Mouse (Mus musculus) heart, adult 11 months (tissue): Measurements from ENCODE around the gene Fbxo8.

Experiments
- DNase-seq: peaks from one replicate; pipeline ENCODE4 v3.0.0; 2022

The Fbxo8 gene

DNA sequence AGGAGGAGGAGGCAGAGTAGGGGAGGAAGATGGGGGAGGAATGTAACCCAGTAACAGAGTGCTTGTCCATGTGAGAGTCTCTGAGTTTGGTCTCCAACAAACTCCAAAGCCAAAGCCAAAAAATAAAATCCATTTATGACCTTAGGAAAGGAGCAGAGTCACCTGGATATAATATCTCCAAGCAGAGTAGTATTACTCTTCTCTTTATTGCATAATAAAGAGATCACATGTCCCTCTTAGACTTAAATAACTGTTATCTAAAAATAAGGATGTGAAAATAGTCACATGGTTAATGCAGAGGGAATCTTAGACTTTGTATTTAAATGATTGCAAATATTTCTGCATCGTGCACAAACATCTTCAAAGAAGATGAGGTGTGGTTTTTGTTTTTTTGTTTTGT, 63.3 kb downstream of the Fbxo8 start:
- no peak for DNase-seq

DNA sequence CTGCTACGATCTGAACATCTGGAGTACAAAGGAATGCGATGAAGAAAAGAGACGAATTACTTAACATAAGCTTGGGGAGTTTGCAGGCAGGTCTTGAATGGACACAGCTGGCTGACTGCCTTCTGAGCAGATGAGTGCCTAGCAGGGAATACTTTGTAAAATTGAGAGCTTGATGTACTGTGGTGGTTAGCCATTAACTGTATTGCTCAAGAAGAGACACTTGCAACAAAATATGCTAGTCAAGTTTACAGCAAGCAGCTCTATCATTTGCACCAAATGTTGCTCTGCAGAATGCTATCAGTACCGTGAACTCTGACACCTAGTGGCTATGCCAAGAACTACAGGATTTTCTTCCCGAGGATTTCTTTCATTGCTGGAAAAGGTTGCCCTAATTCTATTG, 64.1 kb downstream of the Fbxo8 start:
- DNase-seq: peak; percentile 55

GRCm38 (mm10) chr8:56616260-56616659, 65.4 kb downstream of the Fbxo8 start:
- no peak for DNase-seq

DNA sequence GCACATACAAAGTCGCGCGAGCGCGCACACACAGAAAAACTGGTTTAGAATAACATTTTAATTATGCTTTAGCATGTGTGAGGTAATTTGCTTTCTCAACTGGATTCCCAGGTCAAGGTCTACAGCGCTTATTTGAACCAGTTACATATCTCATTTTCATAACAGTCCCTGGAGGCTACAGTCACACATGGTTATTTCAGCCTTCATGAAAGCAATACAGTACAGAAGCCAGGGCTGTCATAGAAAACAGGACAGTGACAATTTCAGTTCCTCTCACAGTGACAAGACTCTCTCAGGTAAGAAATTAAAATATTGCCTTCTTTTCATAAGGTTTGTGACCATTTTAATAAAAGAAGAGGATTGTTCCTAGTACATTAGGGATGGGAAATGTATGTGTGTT, 66.4 kb downstream of the Fbxo8 start:
- no peak for DNase-seq

GRCm38 (mm10) chr8:56619056-56619455, 68.2 kb downstream of the Fbxo8 start:
- DNase-seq: no peak

DNA sequence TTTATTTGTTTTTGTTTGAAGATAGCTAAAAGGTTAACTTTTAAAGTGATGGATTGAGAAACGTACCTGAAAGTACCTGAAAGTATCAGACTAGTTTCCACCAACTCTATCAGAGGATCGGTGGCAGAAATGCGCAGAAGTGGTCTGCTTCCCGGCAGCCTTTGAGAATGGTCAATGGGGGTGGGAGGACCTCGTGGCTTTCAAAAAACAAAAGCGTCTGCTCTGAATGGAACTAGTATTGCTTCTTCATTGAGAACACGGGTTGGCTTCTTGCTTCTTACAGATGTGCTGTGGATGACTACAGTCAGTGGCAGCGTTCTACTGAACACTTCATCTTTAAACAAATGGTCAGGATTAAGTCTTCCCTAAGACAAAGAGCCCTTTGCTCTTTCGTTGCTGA, 68.7 kb downstream of the Fbxo8 start:
- DNase-seq: no peak

DNA sequence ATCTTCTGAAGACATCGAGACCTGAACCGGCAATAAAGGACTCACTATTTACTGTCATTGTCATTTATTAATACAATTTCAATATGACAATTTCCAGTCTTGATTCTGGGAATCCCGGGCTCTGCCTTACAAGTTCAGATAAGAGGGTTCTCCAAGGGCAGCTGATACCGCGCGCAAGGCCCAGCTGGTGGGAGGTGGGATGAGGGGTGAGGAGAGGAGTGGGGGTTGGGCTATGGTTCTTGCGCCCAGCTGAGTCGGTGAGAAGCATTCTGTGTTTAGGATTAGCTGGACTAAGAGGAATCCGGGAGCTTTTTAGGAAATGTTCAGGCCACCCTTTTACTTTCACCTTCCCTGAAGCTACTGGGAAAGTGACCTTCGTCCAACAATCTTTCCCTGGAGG, 69.8 kb downstream of the Fbxo8 start:
- DNase-seq: no peak

GRCm38 (mm10) chr8:56621093-56621492, 70.2 kb downstream of the Fbxo8 start:
- no peak for DNase-seq

GRCm38 (mm10) chr8:56622470-56623024, 71.7 kb downstream of the Fbxo8 start:
- no peak for DNase-seq

GRCm38 (mm10) chr8:56623346-56623745, 72.5 kb downstream of the Fbxo8 start:
- no peak for DNase-seq

DNA sequence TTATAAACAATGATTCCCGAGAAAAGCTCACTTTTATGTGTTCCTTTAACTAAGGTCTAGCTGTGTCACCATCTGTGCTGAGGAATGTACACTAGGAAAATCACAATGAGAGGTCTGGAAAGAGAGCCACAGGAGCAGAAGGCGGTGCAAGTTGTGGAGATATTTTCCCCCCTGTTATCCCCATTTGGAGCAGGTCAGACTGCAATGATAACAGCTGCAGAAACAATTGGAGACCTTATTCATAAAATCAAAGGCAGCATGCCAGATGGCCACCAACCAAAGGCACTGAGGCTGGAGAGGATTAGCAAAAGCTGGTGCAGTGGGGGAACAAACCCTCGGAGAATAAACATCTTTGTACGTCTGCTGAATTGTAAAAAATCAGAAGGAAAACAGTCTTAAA, 78.3 kb downstream of the Fbxo8 start:
- peak; percentile 34 for DNase-seq

GRCm38 (mm10) chr8:56639277-56639676, 88.4 kb downstream of the Fbxo8 start:
- no peak for DNase-seq
